Mouse (Mus musculus) CH12.LX (cell line): ENCODE data around the gene Thumpd1. TPM values are rescaled to one million over a fixed set of nuclear protein-coding genes. Genes with fewer than 3 reads are reported as not detected.

Experiments
- DNase-seq: peaks from one replicate; pipeline ENCODE4 v3.0.0-alpha.2; 2013; ENCODE audit errors: extremely low read depth
- H3K27ac ChIP-seq: 2 replicates; pipeline ENCODE4 v1.5.1; 2012; ENCODE audit warnings: low read depth, mild to moderate bottlenecking, control low read depth, moderate library complexity; ENCODE audit not compliant: insufficient read depth
- H3K27me3 ChIP-seq: replicated peaks from 2 replicates; pipeline ENCODE3; 2012; ENCODE audit warnings: inconsistent platforms
- H3K36me3 ChIP-seq, 2 experiments: replicated peaks in 1 of 2; 2 replicates each; pipeline versions ENCODE3 to v1.6.1; 2012; ENCODE audit warnings: inconsistent platforms in 1 of 2, low read length in 1 of 2, mild to moderate bottlenecking in 1 of 2, mixed read lengths in 1 of 2, moderate library complexity in 1 of 2; ENCODE audit not compliant: control insufficient read depth in 1 of 2, insufficient read depth in 1 of 2
- H3K4me1 ChIP-seq, 2 experiments: 2 replicates each; pipeline ENCODE4 v1.6.1; 2012; ENCODE audit warnings: inconsistent platforms in 1 of 2, moderate library complexity in 1 of 2; ENCODE audit not compliant: insufficient read depth in 2 of 2, control insufficient read depth in 1 of 2
- H3K4me2 ChIP-seq: 2 replicates; pipeline ENCODE4 v1.6.1; 2012; ENCODE audit warnings: low read depth, mild to moderate bottlenecking, control low read depth; ENCODE audit not compliant: poor library complexity, insufficient read depth, severe bottlenecking
- H3K4me3 ChIP-seq, 3 experiments: fragments of 150-350 bp in 1 of 3; sonication (generic) in 1 of 3; replicated peaks in 1 of 3; 2 replicates each; pipeline versions ENCODE3 to v1.5.1; 2011 to 2012; ENCODE audit warnings: low read depth in 2 of 3, low read length in 2 of 3, mild to moderate bottlenecking in 2 of 3, moderate library complexity in 2 of 3, control low read depth in 1 of 3, improper control_type of control experiment in 1 of 3, inconsistent platforms in 1 of 3, mixed read lengths in 1 of 3; ENCODE audit not compliant: poor library complexity in 1 of 3
- H3K79me2 ChIP-seq: replicated peaks from 2 replicates; pipeline ENCODE4 v1.6.1; 2012; ENCODE audit warnings: mild to moderate bottlenecking, moderate library complexity; ENCODE audit not compliant: control insufficient read depth, poor library complexity, insufficient read depth, severe bottlenecking; ENCODE audit errors: extremely low read depth
- H3K9ac ChIP-seq: 2 replicates; pipeline ENCODE4 v1.6.1; 2012; ENCODE audit warnings: low read depth, mild to moderate bottlenecking, control low read depth, moderate library complexity; ENCODE audit not compliant: insufficient read depth
- H3K9me3 ChIP-seq: replicated peaks from 2 replicates; pipeline ENCODE3; 2012; ENCODE audit warnings: low read length, inconsistent platforms, mixed read lengths
- BHLHE40 ChIP-seq: IDR thresholded peaks from 2 replicates; pipeline ENCODE4 v1.6.1; 2011; ENCODE audit warnings: mild to moderate bottlenecking, low read depth, low read length, improper control_type of control experiment
- CTCF ChIP-seq, 2 experiments: IDR thresholded peaks in 1 of 2; conservative IDR thresholded peaks in 1 of 2; 2 replicates each; pipeline ENCODE4 v1.5.1; 2011 to 2012; ENCODE audit warnings: low read depth in 2 of 2, low read length in 2 of 2, improper control_type of control experiment in 1 of 2, inconsistent platforms in 1 of 2, mild to moderate bottlenecking in 1 of 2, moderate library complexity in 1 of 2
- E2F4 ChIP-seq: IDR thresholded peaks from 2 replicates; pipeline ENCODE4 v1.6.1; 2011; ENCODE audit warnings: low read depth, low read length, improper control_type of control experiment; ENCODE audit not compliant: insufficient replicate concordance
- ETS1 ChIP-seq: conservative IDR thresholded peaks from 2 replicates; pipeline ENCODE4 v1.6.1; 2012; ENCODE audit warnings: low read depth, mild to moderate bottlenecking, inconsistent platforms, low read length, improper control_type of control experiment, moderate library complexity
- GABPA ChIP-seq: IDR thresholded peaks from 2 replicates; pipeline ENCODE4 v1.6.1; 2012; ENCODE audit warnings: low read depth, low read length, improper control_type of control experiment, inconsistent platforms; ENCODE audit not compliant: insufficient replicate concordance
- IRF4 ChIP-seq: IDR thresholded peaks from 2 replicates; pipeline ENCODE4 v1.6.1; 2014; ENCODE audit warnings: low read depth, mild to moderate bottlenecking, inconsistent platforms, low read length, improper control_type of control experiment
- KAT2A ChIP-seq: IDR thresholded peaks from 2 replicates; pipeline ENCODE4 v1.6.1; 2012; ENCODE audit warnings: low read length, improper control_type of control experiment, inconsistent platforms; ENCODE audit not compliant: insufficient replicate concordance
- MAFK ChIP-seq: IDR thresholded peaks from 2 replicates; pipeline ENCODE4 v1.6.1; 2011; ENCODE audit warnings: low read length, improper control_type of control experiment; ENCODE audit not compliant: insufficient replicate concordance
- MAX ChIP-seq: IDR thresholded peaks from 2 replicates; pipeline ENCODE4 v1.6.1; 2011; ENCODE audit warnings: low read length, improper control_type of control experiment
- MAZ ChIP-seq: IDR thresholded peaks from 2 replicates; pipeline ENCODE4 v1.6.1; 2012; ENCODE audit warnings: low read depth, mild to moderate bottlenecking, inconsistent platforms, low read length, improper control_type of control experiment, moderate library complexity
- MEF2A ChIP-seq: IDR thresholded peaks from 2 replicates; pipeline ENCODE4 v1.6.1; 2014; ENCODE audit warnings: low read depth, mild to moderate bottlenecking, inconsistent platforms, low read length, improper control_type of control experiment, borderline replicate concordance
- MXI1 ChIP-seq: IDR thresholded peaks from 2 replicates; pipeline ENCODE4 v1.6.1; 2011; ENCODE audit warnings: mild to moderate bottlenecking, low read depth, low read length, improper control_type of control experiment
- NELFE ChIP-seq: IDR thresholded peaks from 2 replicates; pipeline ENCODE4 v1.6.1; 2011; ENCODE audit warnings: low read depth, low read length, improper control_type of control experiment
- NRF1 ChIP-seq: IDR thresholded peaks from 2 replicates; pipeline ENCODE4 v1.6.1; 2014; ENCODE audit warnings: low read depth, mild to moderate bottlenecking, inconsistent platforms, low read length, improper control_type of control experiment, moderate library complexity
- PAX5 ChIP-seq: IDR thresholded peaks from 2 replicates; pipeline ENCODE4 v1.6.1; 2012; ENCODE audit warnings: low read length, inconsistent platforms, mixed read lengths
- RAD21 ChIP-seq: IDR thresholded peaks from 2 replicates; pipeline ENCODE4 v1.6.1; 2011; ENCODE audit warnings: low read depth, mild to moderate bottlenecking, low read length, improper control_type of control experiment, moderate library complexity
- RCOR1 ChIP-seq: conservative IDR thresholded peaks from 2 replicates; pipeline ENCODE4 v1.6.1; 2012; ENCODE audit warnings: low read depth, mild to moderate bottlenecking, inconsistent platforms, low read length, improper control_type of control experiment
- TCF12 ChIP-seq: IDR thresholded peaks from 2 replicates; pipeline ENCODE4 v1.6.1; 2014; ENCODE audit warnings: low read depth, mild to moderate bottlenecking, inconsistent platforms, low read length, improper control_type of control experiment
- USF2 ChIP-seq: conservative IDR thresholded peaks from 2 replicates; pipeline ENCODE4 v1.6.1; 2011; ENCODE audit warnings: low read depth, low read length, improper control_type of control experiment
- ZNF384 ChIP-seq: IDR thresholded peaks from 2 replicates; pipeline ENCODE4 v1.6.1; 2012; ENCODE audit warnings: low read depth, low read length, improper control_type of control experiment, inconsistent platforms
- dilution Hi-C: fragments of 300-500 bp; cut with MboI; formaldehyde crosslinking; loops from 2 replicates; pipeline ENCODE4 v1.14.3; 2020; ENCODE audit warnings: low sequenced_read_pairs; ENCODE audit not compliant: extremely low pct_unique_long_range_greater_than_20kb, extremely low pct_ligation_motif_present
- in situ Hi-C: fragments of 300-500 bp; cut with MboI; formaldehyde crosslinking; loops from 3 replicates; pipeline ENCODE4 v1.14.3; 2019; ENCODE audit warnings: low sequenced_read_pairs, low pct_ligation_motif_present, low pct_unique_long_range_greater_than_20kb, mixed read lengths
- polyA plus RNA-seq: library from polyadenylated mRNA; unstranded; fragments of >175 nt; gene quantifications from 2 replicates; pipeline ENCODE4 v1.2.1, GENCODE M21; 2012; ENCODE audit warnings: low read depth; ENCODE audit not compliant: insufficient read length
- total RNA-seq, 2 experiments: library from RNA; depleted of rRNA; stranded (reverse); fragments of 300-350 nt in 1 of 2; fragments of >200 nt in 1 of 2; gene quantifications; 2 replicates each; pipeline ENCODE4 v1.2.3; 2012 to 2014

The Thumpd1 gene
- total and polyA plus RNA-seq, 3 experiments = 49.3 to 105 (median 102) TPM

DNA sequence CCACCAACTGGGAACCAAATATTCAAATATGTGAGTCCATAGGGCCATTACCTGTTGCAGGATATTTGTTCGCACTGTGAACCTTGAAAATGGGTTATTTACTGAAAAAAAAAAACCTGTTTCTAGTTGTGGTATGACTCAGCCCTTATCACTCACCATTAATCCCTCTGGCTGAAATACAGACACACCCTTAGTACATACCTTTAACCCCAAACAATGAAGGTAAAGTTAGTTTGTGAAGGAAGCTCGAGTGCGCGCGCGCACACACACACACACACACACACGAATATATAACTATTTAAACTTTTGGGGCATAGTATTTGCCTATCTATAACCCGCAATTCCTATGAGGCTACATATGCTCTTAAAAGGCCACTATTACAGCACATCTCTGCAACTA, 49.3 kb upstream of the Thumpd1 start:
- no peak overlapping the region for H3K27ac ChIP-seq
- no peaks in the 10 kb centered on the region for H3K36me3 ChIP-seq
- 0 out of 2 replicates have a peak, but pooled peaks have one; percentile 7 for TF ChIP-seq ZNF384
- no peak for TF ChIP-seq RAD21
- TF ChIP-seq TCF12 = no peak
- no peak for TF ChIP-seq NELFE
- TF ChIP-seq MAX = no peak
- TF ChIP-seq MAZ = no peak
- TF ChIP-seq, all 38 proteins: peak for 1
- H3K9me3 ChIP-seq = no peaks in the 10 kb centered on the region
- H3K4me2 ChIP-seq = no peak overlapping the region
- no peaks in the 10 kb centered on the region for H3K79me2 ChIP-seq
- H3K27me3 ChIP-seq = no peaks in the 10 kb centered on the region
- DNase-seq = no peak
- dilution Hi-C loops = no loop called here
- H3K9ac ChIP-seq = no peak overlapping the region
- H3K4me1 ChIP-seq = no peaks in the 10 kb centered on the region
- H3K4me3 ChIP-seq = no peak overlapping the region
- in situ Hi-C loops = no loop called here

DNA sequence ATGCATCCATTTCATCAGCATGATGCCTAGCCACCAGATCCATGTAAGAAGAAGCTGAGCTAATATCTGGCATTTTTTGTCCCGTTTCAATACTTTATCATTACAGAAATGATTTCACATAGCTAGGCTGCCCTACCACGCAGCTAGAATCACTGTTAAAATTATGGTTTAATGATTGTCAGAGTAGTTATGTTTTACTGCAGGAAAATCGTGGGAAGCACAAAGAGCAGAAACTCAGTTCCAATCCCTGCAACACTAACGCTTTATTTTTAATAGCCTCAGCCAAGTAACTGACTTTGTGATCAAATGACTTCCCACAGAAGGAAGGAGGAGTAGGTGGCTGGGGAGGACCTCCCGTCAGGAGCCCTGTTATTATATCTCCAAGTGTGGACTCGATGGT, 46.4 kb upstream of the Thumpd1 start:
- TF ChIP-seq RAD21 = no peak
- TF ChIP-seq MAX = no peak
- no peak for TF ChIP-seq MAFK
- no peak for TF ChIP-seq MXI1
- no peak for TF ChIP-seq ETS1
- no peak for TF ChIP-seq ZNF384
- TF ChIP-seq BHLHE40 = no peak
- no peak for TF ChIP-seq RCOR1
- TF ChIP-seq GABPA = no peak
- TF ChIP-seq CTCF (conservative IDR thresholded peaks at IDR 0.05 in 1 of 2, IDR thresholded peaks at IDR 0.05 in 1 of 2; ENCODE audit: low read depth in 2 of 2, low read length in 2 of 2) = no peak
- TF ChIP-seq USF2 = no peak
- TF ChIP-seq NRF1 = no peak
- no peak for TF ChIP-seq E2F4
- TF ChIP-seq PAX5 = no peak
- TF ChIP-seq MEF2A = no peak
- TF ChIP-seq KAT2A = no peak
- no peak for TF ChIP-seq IRF4
- no peaks in the 10 kb centered on the region for H3K79me2 ChIP-seq
- no peak overlapping the region for H3K4me3 ChIP-seq
- no peaks in the 10 kb centered on the region for H3K36me3 ChIP-seq
- H3K4me1 ChIP-seq = no peaks in the 10 kb centered on the region
- no peaks in the 10 kb centered on the region for H3K27me3 ChIP-seq
- no peaks in the 10 kb centered on the region for H3K9me3 ChIP-seq
- H3K4me2 ChIP-seq = no peak overlapping the region
- in situ Hi-C loops (no loop called here), dilution Hi-C loops (no loop called here)
- no peak overlapping the region for H3K9ac ChIP-seq
- H3K27ac ChIP-seq = no peak overlapping the region
- DNase-seq = no peak
